Comparison of ENCODE assay signal across 8 mouse cellular contexts in the genomic region with DNA sequence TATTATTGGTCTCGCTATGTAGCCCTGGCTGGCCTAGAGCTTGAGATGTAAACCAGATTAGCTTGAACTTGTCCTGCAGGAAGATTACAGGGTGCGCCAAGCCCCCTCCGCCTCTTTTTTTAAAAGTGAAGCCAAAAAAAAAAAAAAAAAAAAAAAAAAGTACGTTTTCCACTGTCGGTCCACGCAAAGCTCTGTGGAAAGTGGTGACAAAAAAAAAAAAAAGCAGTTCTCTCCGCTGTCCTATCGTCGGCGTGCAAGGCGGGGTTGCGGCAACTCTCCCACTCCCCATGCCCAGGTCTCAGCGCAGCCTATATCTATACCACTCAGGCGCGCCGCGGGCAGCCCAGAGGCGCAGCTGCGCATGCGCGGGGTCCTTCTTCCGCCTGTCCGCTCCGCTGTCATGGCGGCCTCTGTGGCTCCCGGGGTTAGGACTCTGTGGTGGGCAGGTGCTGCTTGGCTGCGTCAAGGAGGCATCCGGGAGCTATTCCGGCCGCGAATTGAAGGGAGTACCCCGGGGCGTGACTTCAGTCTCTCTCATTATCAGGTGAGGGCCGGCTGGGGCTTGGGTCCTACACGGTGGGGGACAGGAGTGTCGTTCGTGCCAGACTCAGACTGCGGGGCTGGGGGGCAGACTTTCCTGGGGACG. TPM values are rescaled to one million over a fixed set of nuclear protein-coding genes. Genes with fewer than 3 reads are reported as not detected.
DNase-seq lines count a peak whose midpoint lies in the region; ATAC-seq lines count a peak whose summit lies in the region.

Gene Mrpl9, plus strand, starts transcription at position 368 of the 646 bp plus-strand sequence.

- peaks cover 8% of the 10 kb centered on the region; the same call in 1 of the 2 replicates for H3K27me3 ChIP-seq in heart, embryonic 13.5 days (replicated peaks)
- peaks cover 16% of the 10 kb centered on the region for H3K27me3 ChIP-seq in liver, embryonic 12.5 days (replicated peaks)
- no peaks in the 10 kb centered on the region for H3K27me3 ChIP-seq in stomach, embryonic 15.5 days (replicated peaks)

- peak within 1 kb of the TSS; percentile 72 for H3K4me3 ChIP-seq in heart, embryonic 13.5 days
- H3K4me3 ChIP-seq in liver, embryonic 12.5 days = peak within 1 kb of the TSS; percentile 97
- peak within 1 kb of the TSS; percentile 93 for H3K4me3 ChIP-seq in stomach, embryonic 15.5 days (replicated peaks)

- peaks cover 10% of the 10 kb centered on the region for H3K4me1 ChIP-seq in heart, embryonic 13.5 days
- H3K4me1 ChIP-seq in liver, embryonic 12.5 days = peaks cover 16% of the 10 kb centered on the region
- peaks cover 2% of the 10 kb centered on the region; the same call in 1 of the 2 replicates for H3K4me1 ChIP-seq in stomach, embryonic 15.5 days

- ATAC-seq in erythroid progenitor cell, adult 5-6 weeks (replicated peaks; ENCODE audit: low FRiP score, poor library complexity, severe bottlenecking) = peak; percentile 98
- ATAC-seq in heart, embryonic 13.5 days (ENCODE audit: extremely low read depth, insufficient number of reproducible peaks, low FRiP score, low TSS enrichment) = peak; percentile 87
- ATAC-seq in liver, embryonic 12.5 days = peak; percentile 98
- peak; percentile 97 for ATAC-seq in stomach, embryonic 15.5 days (ENCODE audit: insufficient read depth, low FRiP score, low read depth)

- WGBS in heart, embryonic 13.5 days = under 1% methylated on average over 39 of the region's 39 CpGs
- under 1% methylated on average over 39 of the region's 39 CpGs for whole genome bisulfite sequencing in liver, embryonic 12.5 days (ENCODE audit: insufficient replicate concordance)
- under 1% methylated on average over 38 of the region's 39 CpGs for WGBS in stomach, embryonic 15.5 days

- no peaks in the 10 kb centered on the region for H3K9me3 ChIP-seq in heart, embryonic 13.5 days
- H3K9me3 ChIP-seq in liver, embryonic 12.5 days (replicated peaks) = no peaks in the 10 kb centered on the region
- no peaks in the 10 kb centered on the region for H3K9me3 ChIP-seq in stomach, embryonic 15.5 days

- H3K36me3 ChIP-seq in heart, embryonic 13.5 days = peaks cover 37% of the 10 kb centered on the region
- peaks cover 37% of the 10 kb centered on the region for H3K36me3 ChIP-seq in liver, embryonic 12.5 days
- peaks cover 20% of the 10 kb centered on the region for H3K36me3 ChIP-seq in stomach, embryonic 15.5 days

- DNase-seq in CD4-positive helper T cell, adult 2 months (ENCODE audit: low read depth, low spot score) = peak; percentile 96
- DNase-seq in brain, embryonic 18.5 days (ENCODE audit: low read depth, low spot score) = peak; percentile 80
- DNase-seq in kidney, postnatal 10 days = peak; percentile 98
- peak; percentile 88 to 92 for DNase-seq in natural killer cell, adult 2 months (ENCODE audit: low spot score in 2 of 2)

- peak within 1 kb of the TSS; percentile 97 for H3K9ac ChIP-seq in heart, embryonic 13.5 days
- peak within 1 kb of the TSS; percentile 97 for H3K9ac ChIP-seq in liver, embryonic 12.5 days
- H3K9ac ChIP-seq in stomach, embryonic 15.5 days = peak within 1 kb of the TSS; percentile 96

- peak within 1 kb of the TSS; percentile 92 for H3K4me2 ChIP-seq in heart, embryonic 13.5 days
- H3K4me2 ChIP-seq in liver, embryonic 12.5 days = peak within 1 kb of the TSS; percentile 78
- H3K4me2 ChIP-seq in stomach, embryonic 15.5 days = peak within 1 kb of the TSS; percentile 78

- H3K27ac ChIP-seq in heart, embryonic 13.5 days (replicated peaks) = peak within 1 kb of the TSS; percentile 80
- H3K27ac ChIP-seq in liver, embryonic 12.5 days = peak within 1 kb of the TSS; percentile 83
- peak within 1 kb of the TSS; percentile 68 for H3K27ac ChIP-seq in stomach, embryonic 15.5 days

RNA-seq across cellular contexts. Expression of gene Mrpl9, which starts in this region (rescaled TPM):
- total RNA-seq in erythroid progenitor cell, adult 5-6 weeks (2015; ENCODE audit: low replicate concordance) = 15.5 and 19.5 TPM in 2 replicates
- 17.7 and 27.5 TPM in 2 replicates for total RNA-seq in erythroid progenitor cell, adult 5-6 weeks (2017; ENCODE audit: low replicate concordance)
- 59.8 and 62.9 TPM in 2 replicates for polyA plus RNA-seq in heart, embryonic 13.5 days (2015; fragmentation: Nextera tagmentation; extraction: Ambion mirVana)
- 56.4 and 61.8 TPM in 2 replicates for polyA plus RNA-seq in liver, embryonic 12.5 days (2016; fragmentation: Nextera tagmentation; extraction: Ambion mirVana)
- 66.3 and 68.6 TPM in 2 replicates for polyA plus RNA-seq in stomach, embryonic 15.5 days (2015; fragmentation: Nextera tagmentation; extraction: Ambion mirVana)

Comparison
In these comparisons a context has a peak if more than half of its experiments do, and no peak if none do; other contexts are left out.
1. Peak in every context shown above with its lines: DNase-seq, ATAC-seq, H3K4me3 ChIP-seq and H3K27ac ChIP-seq.